Mouse (Mus musculus): ENCODE data around the gene Pik3r1.

Pik3r1 gene

DNA sequence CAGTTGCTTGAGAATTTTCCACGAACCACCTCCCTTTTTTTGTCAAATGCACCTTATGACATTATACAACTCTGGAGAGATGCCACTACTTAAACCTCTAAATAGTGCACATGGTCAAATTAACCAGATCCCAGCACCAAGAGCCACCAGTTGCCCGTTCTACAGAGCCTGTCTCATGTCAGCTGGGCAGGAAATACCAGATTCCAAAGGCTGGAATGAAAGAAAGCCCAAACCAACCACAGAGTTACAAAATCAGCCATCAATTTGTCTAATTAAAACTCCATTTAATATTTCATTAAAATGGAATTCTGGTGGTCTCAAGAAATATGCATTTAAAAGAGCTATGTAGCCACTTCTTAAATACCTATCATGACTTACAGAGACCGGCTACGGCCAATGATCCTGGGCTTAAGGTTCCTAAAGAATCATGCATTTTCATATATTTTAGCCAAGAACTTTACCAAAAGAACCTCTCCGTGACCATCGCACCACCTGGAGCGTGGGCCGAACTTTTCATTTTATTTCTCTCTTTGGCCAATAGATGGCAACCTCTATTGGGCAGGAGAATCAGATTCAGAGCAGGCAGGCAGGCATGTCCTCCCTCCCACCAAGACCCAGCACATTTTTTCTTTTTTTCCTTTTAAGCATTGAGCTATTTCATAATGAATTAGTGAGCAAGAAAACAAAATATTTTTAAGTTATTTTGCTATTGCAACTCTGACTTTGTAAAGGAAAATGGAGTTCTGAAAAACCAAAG lies 32.5 kb downstream of the Pik3r1 start:
- peak in 1 of 2 experiments; percentile 43 for DNase-seq

DNA sequence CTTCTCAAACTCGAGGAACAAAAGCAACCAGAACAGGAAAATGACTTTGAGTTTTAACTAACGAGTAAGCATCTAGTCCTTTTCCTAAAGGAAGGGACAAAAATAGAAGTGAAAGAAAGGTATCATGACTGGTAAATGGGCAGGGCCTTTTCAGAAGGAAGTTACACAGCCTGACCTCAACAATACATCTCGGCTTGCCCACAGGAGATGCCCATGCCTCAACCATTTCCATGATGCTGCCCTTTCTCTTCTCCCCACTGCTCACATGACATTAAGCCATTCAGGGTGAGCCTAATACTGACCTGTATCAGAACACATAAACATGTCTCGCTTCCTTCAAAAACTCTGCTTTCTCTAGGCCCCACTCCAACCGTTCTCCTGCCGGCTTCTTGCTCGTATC lies 33.8 kb downstream of the Pik3r1 start:
- DNase-seq, result no peak

DNA sequence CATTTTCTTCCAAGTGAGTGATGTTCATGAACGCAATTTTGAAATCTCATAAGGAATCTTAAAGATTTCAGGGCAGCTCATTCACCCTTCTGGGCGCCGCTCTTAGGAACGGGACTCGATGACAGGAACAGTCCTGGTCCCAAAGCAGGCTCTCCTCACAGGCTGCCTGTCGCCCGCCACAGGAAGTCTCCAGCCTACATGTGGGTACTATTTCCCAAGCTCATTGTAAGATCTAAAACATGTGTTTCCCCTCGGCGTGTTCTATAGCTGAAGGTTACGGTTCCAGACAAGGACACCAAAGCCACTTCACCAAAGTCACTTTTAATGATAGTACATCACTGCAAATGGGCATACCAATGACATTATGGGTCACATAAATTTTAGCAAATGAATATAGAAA lies 35.3 kb downstream of the Pik3r1 start:
- DNase-seq, result no peak

DNA sequence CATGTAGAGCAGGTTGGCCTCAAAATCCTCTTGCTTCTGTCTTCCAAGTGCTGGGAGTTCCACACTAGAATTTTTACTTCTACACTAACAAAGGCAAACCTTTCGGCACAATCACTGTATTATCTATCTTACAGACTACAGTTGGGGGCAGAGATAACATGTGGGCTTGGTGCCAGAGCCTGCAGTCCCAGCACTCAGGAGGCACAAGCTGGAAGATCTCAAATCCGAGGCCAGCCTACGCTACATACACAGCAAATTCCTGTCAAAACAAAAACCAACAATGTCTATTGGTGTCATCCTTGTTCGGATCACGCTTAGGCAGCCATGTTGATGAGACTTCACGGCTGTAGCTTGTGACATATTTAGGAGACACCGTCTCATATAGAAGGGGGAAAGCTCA lies 36.2 kb downstream of the Pik3r1 start:
- no peak for DNase-seq

DNA sequence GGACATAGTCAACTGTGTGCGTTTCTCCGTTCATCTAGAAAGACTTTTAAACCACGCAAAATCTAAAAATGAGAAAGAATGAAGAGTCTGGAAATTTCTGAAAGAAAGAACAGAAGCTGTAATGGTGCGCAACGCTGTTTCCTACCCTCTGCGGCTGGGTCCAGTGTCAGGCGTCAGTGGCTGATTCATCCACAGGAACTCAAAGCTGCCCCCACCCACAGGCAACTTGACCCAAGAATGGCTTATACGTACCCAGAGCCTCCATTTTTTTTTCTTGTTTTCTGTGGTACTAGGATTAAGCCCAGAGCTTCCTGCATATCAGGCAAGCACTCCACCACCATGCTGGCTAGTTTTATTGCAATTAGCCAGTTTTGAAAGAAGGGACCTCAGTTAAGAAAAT lies 37.7 kb downstream of the Pik3r1 start:
- DNase-seq, result no peak

DNA sequence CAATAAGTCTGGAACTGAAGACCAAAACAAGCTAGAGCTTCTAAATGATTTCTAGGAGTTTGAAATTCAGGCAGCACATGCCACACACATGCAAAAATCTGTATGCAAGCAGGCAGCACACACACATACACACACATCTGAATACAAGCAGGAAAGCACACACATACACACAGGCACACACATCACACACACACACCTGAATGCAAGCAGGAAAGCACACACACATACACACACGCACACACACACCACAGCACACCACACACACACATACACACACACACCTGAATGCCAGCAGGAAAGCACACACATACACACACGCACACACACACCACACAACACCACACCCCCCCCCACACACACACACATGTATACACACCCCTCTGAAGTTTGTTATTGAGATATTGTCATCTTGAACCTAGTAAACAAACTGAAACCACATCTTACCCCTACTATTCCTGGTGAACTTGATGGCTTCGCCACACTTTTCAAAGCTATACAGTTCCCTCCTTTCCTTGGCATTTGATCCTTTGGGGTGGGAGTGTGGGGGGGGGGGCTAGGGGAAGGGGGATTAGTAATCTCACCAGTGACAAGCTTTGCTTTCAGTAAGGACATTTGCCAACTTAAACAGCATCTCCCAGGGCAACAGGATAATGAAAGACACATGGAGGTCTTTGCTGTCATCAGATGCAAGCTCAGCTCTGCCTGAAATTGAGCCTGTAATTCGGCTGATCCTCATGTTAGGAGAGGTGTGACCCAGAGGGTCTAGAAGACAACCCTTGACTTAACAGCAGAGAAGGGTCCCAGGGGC lies 38.6 kb downstream of the Pik3r1 start:
- no peak for DNase-seq

DNA sequence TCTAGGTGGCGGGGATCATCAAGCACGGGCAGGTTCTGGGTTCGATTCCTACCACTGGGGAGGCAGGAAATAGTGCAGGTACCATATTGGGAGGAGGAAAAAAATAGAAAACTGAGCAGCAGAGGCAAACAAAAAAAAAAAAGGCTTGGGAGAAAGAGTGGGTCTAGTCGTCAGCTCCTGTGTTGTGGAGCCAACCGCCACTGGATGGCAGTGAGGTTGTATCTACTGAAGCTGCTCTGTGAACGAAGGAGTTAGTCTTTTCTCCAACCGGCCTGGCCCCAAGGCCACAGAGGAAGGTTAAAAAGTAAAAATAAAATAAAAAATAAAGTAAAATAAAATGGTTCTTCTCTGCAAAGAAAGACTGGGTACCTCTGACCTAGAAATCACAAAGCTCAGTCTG lies 39.2 kb downstream of the Pik3r1 start:
- DNase-seq, result peak in 1 of 2 experiments; percentile 37

DNA sequence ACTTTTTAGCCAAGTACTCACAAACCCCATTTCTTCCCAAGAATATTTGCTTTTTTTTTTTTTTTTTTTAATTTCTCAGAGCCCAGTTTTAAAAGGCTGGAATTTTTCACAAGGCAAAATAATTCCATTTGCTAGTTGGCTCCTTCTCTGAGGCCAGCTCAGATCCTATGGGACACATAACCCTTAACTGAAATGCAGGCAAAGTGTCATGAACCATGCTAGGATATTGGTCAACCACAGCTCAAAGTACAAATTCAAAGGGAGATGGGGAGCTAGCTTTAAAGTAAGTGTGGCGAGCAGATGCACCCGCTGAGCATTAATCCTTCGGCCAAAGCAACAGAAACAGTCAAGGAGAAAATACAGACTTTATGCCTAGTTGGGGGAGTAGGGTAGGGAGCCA lies 39.7 kb downstream of the Pik3r1 start:
- DNase-seq, result no peak

DNA sequence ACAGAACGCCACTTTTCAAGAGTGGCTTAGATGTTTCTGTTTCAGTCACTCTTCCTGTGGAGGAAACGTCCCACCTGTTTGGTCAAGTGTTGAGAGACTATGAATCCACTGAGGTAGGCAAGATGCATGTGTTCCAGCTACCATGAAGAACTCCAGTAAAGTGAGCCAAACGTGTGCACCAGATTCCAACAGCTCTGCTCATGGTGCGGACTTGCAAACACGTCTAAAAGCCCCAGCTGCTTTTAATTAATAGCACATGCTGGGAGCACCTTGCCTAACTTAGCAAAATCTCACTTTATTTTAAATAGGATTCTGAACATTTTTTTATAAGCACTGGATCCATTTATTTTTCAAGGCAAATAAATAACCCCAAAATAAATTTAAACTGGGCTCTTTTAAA lies 40.2 kb downstream of the Pik3r1 start:
- no peak for DNase-seq

DNA sequence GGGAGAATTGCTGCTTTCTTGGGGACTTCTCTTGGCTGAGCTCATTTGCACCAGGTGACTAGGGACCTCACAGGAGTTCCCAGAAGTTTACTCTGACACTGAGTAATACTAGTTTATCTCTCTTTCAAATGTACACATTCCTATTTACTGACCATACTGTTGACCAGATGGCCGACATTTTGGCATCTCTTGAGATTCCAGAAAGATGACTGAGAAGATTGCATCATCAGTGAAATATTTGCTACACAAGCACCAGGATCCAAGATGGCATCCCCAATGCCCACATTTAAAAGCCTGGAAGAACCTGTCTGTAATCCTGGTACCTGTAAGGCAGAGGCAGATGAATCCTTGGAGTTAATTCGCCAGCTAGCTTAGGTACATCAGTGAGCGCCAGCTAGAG lies 41.1 kb downstream of the Pik3r1 start:
- no peak for DNase-seq

DNA sequence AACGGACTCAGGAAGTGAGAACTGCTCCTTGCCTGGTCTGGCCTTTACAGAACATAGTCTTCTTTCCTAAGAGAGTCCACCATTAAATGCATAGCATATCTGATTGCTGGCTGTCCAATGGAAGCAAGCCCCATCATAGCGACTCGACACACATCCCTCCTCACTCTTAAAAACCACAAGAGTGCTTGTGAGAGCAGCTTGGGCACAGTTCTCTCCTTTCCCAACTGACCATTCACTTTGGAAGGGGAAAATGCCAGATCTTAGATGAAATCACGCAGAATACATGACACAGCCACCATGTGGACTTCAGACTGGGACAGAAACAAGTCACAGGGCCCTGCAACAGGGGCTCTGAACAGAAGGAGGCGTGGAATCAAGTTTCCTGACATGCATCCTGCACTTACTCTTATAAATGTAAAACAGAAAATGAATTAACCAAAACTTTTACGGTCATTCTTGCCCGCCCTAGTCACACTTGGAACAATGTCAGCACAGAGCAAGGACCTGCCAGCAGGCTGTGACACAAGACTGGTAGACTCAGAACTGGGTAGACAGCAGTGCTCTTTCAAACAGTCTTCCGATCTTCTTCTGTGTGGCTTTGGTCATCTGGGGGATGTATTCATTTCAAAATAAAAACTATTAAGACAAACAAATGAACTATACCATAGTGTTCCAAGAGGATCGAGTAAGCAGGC lies 46.0 kb downstream of the Pik3r1 start:
- DNase-seq, result peak in 1 of 2 experiments; percentile 19

DNA sequence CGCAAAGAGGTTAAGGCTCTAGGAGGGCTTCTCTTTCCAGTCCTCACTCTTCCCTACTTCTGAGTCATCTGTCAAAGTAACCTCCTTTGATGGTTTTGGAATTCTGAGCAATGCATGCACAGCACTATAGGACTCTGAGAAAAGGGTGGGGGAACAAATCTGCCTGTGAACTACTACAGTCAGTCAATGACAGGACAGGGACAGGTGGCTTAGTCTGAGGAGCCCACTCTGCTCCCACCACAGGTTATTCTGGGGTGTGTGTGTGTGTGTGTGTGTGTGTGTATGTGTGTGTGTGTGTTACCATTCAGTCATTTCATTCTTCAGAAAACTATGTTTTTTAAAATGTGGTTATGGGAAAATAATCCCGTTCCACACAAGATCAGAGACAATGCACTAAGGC lies 46.9 kb downstream of the Pik3r1 start:
- no peak for DNase-seq

DNA sequence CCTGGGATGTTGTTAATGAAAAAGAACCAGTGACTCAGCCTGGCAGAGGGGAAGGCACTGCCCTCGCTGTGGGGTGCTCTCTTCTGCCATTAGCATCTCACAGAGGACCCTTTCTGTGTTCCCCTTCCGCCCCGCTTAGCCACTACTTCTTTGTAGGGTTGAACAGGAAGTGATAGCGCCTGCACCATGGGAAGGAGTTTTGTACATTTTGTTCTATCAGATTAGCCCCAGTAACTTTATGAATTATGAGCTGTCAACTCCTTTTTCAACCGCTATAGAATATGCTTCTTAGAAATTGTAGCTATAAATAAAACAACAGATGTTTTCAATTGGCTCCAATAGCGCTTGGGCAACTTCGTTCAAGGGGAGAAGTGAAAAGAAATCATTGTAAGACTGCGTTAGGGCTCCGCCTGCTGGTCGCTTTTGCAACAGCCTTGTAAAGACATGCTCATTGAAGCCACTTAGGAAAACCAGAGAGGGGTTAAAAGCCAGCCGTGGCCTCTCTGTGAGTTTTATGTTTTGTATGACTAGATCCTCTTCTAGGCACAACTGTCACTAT lies 48.6 kb downstream of the Pik3r1 start:
- DNase-seq, result peak; percentile 80 to 88

DNA sequence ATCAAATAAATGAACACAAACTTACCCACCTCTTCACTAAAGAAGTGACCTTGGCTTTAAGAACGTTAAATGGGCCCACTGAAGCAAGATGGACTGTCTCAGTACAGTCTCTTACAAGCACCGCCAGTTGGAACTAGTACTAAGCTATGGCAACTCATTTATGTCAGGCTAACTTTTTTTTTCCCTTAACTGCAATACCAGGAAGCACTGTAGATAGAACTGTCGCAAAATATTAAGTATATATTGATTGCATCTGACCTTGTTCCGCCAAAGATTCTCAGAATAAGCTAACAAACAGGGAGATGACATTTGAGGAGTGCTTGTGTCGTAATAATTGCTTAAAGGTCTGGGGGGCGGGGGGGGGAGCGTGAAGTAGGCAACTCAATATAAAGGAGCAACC lies 49.3 kb downstream of the Pik3r1 start:
- DNase-seq, result no peak

DNA sequence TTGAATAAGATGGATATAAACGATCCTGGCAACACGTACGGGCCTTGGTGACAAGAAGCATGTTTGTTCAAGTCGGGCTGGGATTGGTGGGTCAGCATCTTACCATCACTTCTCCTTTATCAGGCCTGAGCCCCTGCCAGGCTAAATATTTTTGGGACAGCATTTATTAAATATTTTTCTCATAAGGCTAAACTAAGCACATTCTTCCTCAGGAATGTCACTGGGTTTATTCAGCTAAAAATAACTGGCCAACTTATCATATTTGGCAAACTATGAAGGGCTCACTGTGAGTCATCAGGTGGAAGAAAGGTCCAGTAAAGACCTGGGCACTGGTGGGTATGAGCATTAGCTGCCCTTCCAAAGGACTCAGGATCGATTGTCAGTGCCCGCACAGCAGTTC lies 50.2 kb downstream of the Pik3r1 start:
- DNase-seq, result no peak

DNA sequence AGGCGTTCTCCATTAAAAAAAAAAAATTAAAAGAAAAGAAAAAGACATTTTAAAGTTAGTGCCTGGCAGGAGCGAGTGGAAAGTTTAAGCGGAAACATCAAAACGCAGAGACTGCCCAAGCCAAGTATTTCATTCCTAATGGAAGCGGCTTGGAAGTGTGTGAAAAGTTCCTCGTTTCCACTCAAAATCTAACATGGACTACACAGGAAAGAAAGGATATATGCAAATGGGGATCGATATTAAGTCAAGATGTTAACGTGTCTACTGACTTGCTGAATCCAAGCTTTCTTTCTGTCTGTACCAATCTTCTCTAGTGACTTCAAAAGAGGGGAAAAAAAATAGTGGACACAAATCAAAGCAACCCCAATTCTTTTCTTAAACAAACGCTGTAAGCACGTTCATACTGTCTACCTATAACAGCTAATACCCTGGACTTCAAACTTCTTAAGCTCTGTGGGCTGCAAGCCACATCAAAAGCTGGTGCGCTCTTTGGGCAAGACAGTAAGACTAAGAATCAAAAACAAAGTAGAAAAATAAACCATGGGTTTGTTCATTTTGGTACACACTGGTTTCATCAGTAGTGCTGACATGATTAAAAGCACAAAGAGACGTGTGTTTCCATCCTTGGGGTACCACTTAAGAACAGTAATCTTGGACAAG lies 54.5 kb downstream of the Pik3r1 start:
- DNase-seq, result no peak

DNA sequence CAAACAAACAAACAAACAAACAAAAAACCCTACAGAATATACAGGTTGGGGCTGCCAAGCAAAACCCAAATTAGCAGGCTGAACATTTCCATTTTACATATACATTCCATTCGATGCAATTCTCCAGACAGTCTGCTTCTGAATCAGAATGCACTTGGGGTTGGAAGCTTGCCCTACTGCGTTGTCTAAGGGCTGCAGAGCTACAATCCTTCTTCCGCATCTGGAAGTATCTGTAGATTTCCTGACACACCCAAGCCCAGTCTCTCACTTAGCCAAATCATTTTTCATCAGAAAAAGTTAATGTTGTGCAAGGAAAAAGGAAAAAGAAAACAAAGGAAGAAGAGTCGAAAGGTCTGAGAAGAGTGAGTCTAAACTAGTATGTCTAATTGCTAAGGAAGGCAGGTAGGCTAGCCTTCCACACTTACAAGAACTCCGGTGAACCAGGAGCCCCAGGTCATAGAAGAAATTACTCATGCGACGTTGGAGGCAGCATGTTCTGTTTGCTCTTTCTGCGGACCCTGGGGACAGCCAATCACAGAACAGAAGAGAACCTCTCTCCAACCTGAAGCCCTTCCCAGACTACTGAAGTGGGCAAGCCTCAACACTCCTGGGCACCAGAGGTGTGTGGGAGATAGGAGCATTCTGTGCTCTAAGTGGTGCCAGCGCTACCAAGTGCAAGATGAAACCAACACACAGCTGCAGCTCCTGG lies 55.1 kb downstream of the Pik3r1 start:
- no peak for DNase-seq

DNA sequence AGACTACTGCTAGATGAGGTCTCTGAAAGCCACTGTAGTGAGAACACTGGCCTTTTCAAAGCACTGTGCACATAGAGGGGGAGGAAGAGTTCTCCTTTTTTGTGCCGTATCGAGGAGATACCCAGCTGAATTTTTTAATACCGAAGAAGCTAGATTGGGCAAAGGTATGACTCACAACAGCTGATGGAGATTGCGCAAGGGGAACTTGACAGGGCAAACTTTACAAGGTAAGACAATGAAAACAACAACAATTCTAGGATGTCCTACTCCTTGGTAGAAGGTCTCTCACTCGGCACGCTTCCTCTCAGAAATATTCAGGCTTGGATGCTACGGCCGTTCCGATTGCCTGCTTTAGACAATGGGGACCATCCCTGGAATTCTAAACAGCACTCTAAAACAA lies 55.9 kb downstream of the Pik3r1 start:
- no peak for DNase-seq

DNA sequence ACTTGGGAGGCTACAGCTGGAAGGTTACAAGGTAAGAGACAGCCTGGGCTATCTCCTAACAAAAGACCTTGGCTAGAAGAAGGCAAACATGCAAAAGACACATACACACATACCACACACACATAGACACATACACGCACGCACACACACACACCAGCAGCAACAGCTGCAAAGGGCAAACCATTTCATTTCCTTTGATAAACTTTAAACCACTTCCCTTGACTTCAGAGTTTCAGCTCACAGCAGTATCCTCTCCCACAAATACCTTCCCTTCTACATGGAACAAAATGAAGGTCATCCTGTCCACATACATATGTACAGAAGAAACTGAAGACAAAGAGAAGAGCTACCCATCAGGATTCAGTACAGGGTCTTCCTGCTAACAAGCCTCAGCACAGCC lies 56.7 kb downstream of the Pik3r1 start:
- no peak for DNase-seq

DNA sequence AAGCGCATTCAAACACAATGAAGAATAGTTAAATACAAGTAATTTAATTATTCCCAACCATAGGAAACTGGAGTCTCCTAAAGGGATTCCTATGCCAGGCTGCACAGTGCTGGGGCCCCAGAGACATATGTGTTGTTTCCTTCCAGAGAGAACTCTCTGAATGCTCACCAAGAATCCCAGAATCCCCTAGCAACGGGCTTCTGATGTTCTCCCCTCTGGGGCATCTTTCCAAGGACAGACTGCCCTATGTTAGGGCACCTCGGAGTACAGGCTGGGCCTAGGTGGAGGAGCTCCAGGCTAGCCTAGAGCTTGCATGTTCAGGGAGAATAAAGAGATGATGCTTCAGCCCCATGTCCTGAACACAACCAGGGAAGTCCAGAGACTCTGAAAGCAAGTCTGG lies 58.2 kb downstream of the Pik3r1 start:
- no peak for DNase-seq

DNA sequence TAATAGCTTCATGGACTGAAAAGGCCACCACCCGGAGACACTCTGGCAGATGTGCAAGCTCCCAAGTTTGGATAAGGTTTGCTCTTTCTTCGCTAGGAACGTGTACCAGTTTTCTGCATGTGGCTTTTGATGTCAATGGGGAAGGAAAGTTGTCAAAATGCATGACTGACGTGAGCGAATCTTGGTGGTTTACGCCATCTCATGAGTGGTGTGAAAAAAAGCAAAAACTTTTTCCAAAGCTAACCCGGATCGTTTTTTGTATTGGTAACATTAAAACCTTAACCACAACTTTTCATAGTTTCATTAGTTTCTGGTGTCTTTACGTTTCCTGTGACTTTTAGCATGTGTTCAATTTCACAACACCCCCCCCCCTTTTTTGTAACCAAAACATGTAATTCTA lies 60.8 kb downstream of the Pik3r1 start:
- no peak for DNase-seq

DNA sequence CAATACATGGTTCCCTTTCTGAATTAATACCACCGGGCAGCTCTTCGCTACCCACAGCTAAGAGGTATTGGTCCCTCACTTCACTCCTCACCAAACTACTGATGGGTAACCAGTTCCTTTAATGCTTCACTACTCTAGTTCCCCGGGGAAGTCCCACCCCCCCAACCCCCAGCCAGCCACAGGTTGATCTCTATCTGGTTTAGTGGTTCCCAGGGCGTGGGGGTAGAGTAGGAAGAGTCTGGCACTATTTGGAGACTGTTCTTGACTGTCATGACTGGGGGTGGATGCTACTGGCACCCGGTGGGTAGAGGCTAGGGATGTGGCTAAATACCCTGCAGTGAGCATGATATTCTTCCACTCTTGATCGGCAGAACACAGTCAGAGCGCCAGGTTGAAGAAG lies 61.6 kb downstream of the Pik3r1 start:
- DNase-seq, result no peak

Measured in cerebellum, postnatal 25 days (tissue).